Mouse (Mus musculus) kidney, adult 2 months (tissue): ENCODE data around the gene Mettl26. TPM values are rescaled to one million over a fixed set of nuclear protein-coding genes. Genes with fewer than 3 reads are reported as not detected.

Experiments
- DNase-seq: peaks from one replicate; pipeline ENCODE4 v3.0.0; 2021
- H3K27ac ChIP-seq: fragments of 200-500 bp; 2 replicates; pipeline ENCODE4 v1.5.1; 2012; ENCODE audit warnings: low read depth, low read length, control low read depth, inconsistent platforms; ENCODE audit not compliant: insufficient read depth
- H3K27me3 ChIP-seq: fragments of 200-500 bp; replicated peaks from 2 replicates; pipeline ENCODE4 v1.6.1; 2012; ENCODE audit warnings: mild to moderate bottlenecking, moderate library complexity, low read length, inconsistent platforms; ENCODE audit not compliant: control insufficient read depth, insufficient read depth
- H3K36me3 ChIP-seq: fragments of 200-500 bp; 2 replicates; pipeline ENCODE4 v1.6.1; 2012; ENCODE audit warnings: mild to moderate bottlenecking, moderate library complexity, low read length, inconsistent platforms; ENCODE audit not compliant: control insufficient read depth, insufficient read depth
- H3K4me1 ChIP-seq: fragments of 200-500 bp; 2 replicates; pipeline ENCODE4 v1.6.1; 2011; ENCODE audit warnings: low read length; ENCODE audit not compliant: control insufficient read depth, insufficient read depth
- H3K4me3 ChIP-seq: fragments of 200-500 bp; 2 replicates; pipeline ENCODE4 v1.5.1; 2011; ENCODE audit warnings: mild to moderate bottlenecking, low read depth, low read length, control low read depth; ENCODE audit not compliant: insufficient read depth
- CTCF ChIP-seq: fragments of 200-500 bp; conservative IDR thresholded peaks from 2 replicates; pipeline ENCODE4 v1.5.1; 2011; ENCODE audit warnings: low read depth, mild to moderate bottlenecking, control low read depth, low read length, moderate library complexity, mixed read lengths; ENCODE audit not compliant: insufficient read depth, insufficient read length
- POLR2A ChIP-seq: fragments of 200-500 bp; IDR thresholded peaks from one replicate; pipeline ENCODE4 v1.6.1; 2011; ENCODE audit warnings: low read depth, low read length, control low read depth
- WGBS: fragments of 180-500 bp; shearing (Covaris S2); methylation state at CpG from one replicate; pipeline ENCODE4 v1.1.7; 2018; 5-methylcytosine and 5-hydroxymethylcytosine counted together
- polyA plus RNA-seq: library from polyadenylated mRNA; depleted of rRNA; stranded (reverse); fragments of >200 nt; gene quantifications from 2 replicates; pipeline ENCODE4 v1.2.3, GENCODE M21; 2012

Mettl26 gene
- polyA plus RNA-seq, 1 experiment, result 509 TPM

DNA sequence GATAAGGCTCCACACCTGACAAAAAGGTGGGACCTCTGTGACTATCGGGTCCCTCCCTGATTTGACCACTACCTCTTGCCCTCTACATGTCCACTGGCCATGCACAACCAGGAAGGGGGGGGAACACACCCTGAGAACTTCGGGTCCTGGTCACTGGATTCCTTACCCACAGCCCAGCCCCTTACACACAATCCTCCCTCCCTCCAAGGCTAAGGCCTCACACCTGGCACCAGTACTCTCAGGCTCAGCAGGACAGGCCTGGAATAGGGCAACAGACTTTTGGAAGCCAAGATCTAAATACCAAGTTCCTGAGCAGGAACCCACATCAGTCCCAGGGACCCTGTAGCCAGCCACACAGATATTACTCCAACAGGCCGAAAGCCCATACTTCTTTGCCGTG, 36.0 kb upstream of the Mettl26 start:
- no peak for TF ChIP-seq CTCF
- 64% methylated on average over 4 of the region's 4 CpGs for WGBS
- DNase-seq, result peak; percentile 6
- Histone ChIP-seq H3K4me1 (peaks cover 39% of the 10 kb centered on the region), H3K36me3 (no peaks in the 10 kb centered on the region; the same call in 1 of the 2 replicates), H3K4me3 (no peak overlapping the region), H3K27me3 (no peaks in the 10 kb centered on the region), H3K27ac (peak overlapping the region; percentile 17; the same call in 1 of the 2 replicates)

DNA sequence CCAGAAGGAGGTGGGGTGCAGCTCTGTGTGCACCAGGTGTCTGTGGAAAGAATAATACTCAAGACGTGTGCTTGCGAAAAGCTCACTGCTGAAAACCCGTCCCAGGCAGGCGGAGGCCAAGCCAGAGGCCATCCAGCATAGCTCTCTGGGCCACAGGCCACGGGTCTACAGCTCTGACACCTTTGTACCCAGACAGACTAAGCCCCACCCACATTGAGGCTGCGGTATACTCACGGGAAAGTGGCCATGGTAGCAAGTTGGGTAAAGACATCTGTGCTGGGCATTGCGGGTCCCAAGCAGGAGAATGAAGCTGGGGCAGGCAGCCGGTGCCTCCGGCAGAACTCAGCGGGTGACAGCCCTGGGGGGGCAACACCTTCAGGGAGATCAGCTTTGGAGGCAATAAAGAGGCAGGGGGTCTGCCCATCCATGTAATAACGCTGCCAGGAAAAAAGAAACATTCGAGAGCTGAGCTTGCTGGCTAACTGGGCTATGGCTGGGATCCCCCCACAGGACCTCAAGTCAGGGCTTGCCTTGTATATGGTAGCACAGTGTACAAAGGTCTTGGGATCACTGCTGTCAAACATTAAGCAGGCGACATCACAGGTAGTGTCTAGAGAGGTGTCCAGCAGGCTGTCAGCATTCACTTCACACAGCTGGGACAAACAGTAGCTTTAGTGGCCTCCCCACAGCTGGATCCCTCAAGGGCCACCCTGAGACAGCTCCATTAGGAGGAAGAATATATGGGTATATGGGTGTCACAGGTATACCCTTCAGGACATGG, 35.2 kb upstream of the Mettl26 start:
- peak; percentile 81 for DNase-seq
- 58% methylated on average over 14 of the region's 14 CpGs for WGBS
- peak overlapping the region; percentile 54; the same call in 1 of the 2 replicates for H3K27ac ChIP-seq

DNA sequence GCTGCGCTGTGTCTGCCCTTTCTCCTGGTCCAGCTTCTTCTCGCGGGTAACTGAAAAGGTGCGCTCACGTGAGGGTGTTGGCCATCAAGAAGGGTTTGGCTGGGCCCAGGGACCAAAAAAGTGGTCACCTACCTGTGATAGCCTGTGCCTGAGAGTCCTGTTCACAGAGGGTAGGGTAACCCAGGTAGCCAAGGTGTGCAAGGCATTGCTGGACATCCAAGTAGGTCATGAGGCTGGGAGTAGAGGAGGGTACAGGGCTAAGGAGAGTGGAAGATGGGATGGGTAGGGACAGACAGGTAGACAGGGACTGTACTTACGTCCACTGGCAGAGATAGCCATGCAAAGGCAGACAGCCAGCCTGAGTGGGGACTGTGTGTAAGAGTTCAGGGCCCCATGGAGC, 34.4 kb upstream of the Mettl26 start:
- DNase-seq, result no peak
- TF ChIP-seq POLR2A, result no peak
- TF ChIP-seq CTCF, result no peak
- H3K36me3 ChIP-seq, result no peaks in the 10 kb centered on the region; the same call in 1 of the 2 replicates
- no peaks in the 10 kb centered on the region for H3K27me3 ChIP-seq
- H3K27ac ChIP-seq, result no peak overlapping the region
- no peak overlapping the region for H3K4me3 ChIP-seq
- WGBS, result 87% methylated on average over 6 of the region's 6 CpGs
- peaks cover 33% of the 10 kb centered on the region for H3K4me1 ChIP-seq

More for the DNA sequence above, 35.2 kb upstream of the Mettl26 start:
- H3K4me1 ChIP-seq, result peaks cover 37% of the 10 kb centered on the region
- no peak overlapping the region for H3K4me3 ChIP-seq
- no peaks in the 10 kb centered on the region for H3K27me3 ChIP-seq
- H3K36me3 ChIP-seq, result no peaks in the 10 kb centered on the region; the same call in 1 of the 2 replicates
- TF ChIP-seq POLR2A (no peak), CTCF (no peak)

DNA sequence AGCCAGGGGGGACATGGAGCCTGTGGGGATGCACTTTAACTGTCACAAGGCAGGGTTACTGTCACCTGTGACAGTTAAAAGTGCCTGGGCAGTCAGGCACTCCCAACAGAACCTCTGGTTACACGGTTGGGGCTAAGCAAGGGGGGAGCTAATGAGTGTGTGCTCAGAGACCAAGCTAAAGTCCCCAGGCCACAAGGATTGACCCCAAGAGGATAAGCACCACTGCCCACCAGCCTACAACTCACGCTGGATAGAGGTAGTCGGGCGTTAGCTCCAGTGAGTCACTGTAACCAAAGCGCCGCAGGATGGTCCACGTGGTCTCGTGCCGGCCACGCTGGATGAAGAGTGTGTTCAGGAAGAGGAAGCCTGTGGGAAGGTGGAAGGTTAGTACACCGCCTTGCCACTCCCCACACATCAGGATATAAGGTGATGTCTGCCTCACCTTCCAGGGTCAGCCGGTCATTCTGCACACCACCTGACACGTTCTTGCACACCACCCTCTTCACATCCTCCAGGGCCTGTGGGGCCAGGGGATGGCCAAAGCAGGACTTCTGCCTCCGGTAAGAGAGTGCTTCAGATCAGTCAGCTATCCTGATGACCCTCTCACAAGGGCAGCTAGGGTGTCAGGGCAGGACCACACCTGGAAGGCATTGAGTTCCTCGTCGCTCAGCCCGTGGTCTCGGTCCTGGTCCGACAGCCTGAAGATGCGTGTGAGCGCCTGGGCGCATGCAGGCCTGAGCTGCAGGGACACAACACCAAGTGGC, 33.6 kb upstream of the Mettl26 start, which contains the start of gene Gm20683:
Gm20683 (minus strand) TSS at position 647 of the 764 bp plus-strand sequence.
- Histone ChIP-seq H3K27me3 (no peaks in the 10 kb centered on the region), H3K36me3 (no peaks in the 10 kb centered on the region; the same call in 1 of the 2 replicates), H3K4me1 (peaks cover 25% of the 10 kb centered on the region), H3K27ac (no peak within 1 kb of the TSS), H3K4me3 (no peak within 1 kb of the TSS)
- TF ChIP-seq POLR2A (no peak), CTCF (no peak)
- WGBS, result 88% methylated on average over 22 of the region's 22 CpGs
- DNase-seq, result no peak

DNA sequence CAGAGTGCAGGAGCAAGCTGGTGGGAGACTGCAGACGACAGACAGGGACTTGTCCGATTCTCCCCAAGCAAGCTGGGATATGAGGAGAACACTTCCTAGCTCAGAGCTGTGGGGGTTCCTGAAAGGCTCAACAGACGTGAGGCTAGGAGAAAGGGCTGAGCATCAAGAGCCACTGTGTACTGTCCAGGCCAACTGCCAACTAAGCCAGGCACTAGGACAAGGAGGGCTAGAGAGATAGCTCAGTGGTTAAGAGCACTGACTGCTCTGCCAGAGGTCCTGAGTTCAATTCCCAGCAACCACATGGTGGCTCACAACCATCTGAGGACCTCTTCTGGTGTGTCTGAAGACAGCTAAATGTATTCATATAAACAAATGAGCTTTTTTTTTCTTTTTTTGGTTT, 32.4 kb upstream of the Mettl26 start:
- Histone ChIP-seq H3K27ac (no peak overlapping the region), H3K4me1 (peaks cover 20% of the 10 kb centered on the region), H3K4me3 (no peak overlapping the region), H3K27me3 (no peaks in the 10 kb centered on the region), H3K36me3 (no peaks in the 10 kb centered on the region; the same call in 1 of the 2 replicates)
- no peak for TF ChIP-seq CTCF
- 79% methylated on average over 3 of the region's 3 CpGs for WGBS
- no peak for DNase-seq

DNA sequence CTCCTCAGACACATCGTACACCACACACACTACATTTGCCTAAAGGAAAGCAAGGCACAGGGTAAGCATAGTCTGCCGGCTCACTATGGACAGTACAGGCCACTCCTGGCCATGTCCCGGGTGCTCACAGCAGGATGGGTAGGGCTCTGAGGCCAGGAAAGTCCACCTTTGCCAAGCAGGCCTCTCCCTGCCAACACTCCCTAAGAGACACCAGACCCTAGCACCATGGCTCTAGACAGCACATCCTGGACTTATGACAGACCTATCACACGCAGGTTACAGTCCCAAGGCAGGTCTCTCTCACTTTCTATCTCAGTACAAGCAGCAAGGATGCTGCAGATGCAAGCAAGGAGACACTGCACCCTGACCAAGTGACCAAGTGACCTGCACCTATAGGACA, 31.8 kb upstream of the Mettl26 start:
- H3K4me1 ChIP-seq, result peaks cover 16% of the 10 kb centered on the region
- H3K27ac ChIP-seq, result peak overlapping the region; percentile 77; the same call in 1 of the 2 replicates
- TF ChIP-seq CTCF, result no peak
- no peaks in the 10 kb centered on the region; the same call in 1 of the 2 replicates for H3K36me3 ChIP-seq
- no peaks in the 10 kb centered on the region for H3K27me3 ChIP-seq
- peak overlapping the region; percentile 78 for H3K4me3 ChIP-seq
- WGBS, result 72% methylated on average over 4 of the region's 4 CpGs
- DNase-seq, result no peak
